Mouse (Mus musculus): ENCODE data around the gene Pip5k1b. TPM values are rescaled to one million over a fixed set of nuclear protein-coding genes. Genes with fewer than 3 reads are reported as not detected.

Pip5k1b gene
- polyA plus RNA-seq, 1 experiment from 2014 or later, result 22.1 TPM

GRCm38 (mm10) chr19:24491824-24492223 lies 63.8 kb downstream of the Pip5k1b start:
- Histone ChIP-seq H3K9me3 (ENCODE audit: control insufficient read depth, low read length) (no peaks in the 10 kb centered on the region), H3K9ac (ENCODE audit: low read depth, low read length) (no peak overlapping the region), H3K27ac (ENCODE audit: low read length) (no peak overlapping the region), H3K27me3 (replicated peaks; ENCODE audit: control insufficient read depth, insufficient read depth, low read length) (no peaks in the 10 kb centered on the region), H3K4me1 (ENCODE audit: control insufficient read depth, insufficient read depth, low read length) (no peaks in the 10 kb centered on the region), H3K4me2 (ENCODE audit: low read depth, low read length) (no peak overlapping the region), H3K4me3 (ENCODE audit: low read length) (no peak overlapping the region), H3K36me3 (ENCODE audit: control insufficient read depth, insufficient read depth, low read length) (no peaks in the 10 kb centered on the region)
- no peak for ATAC-seq
- WGBS, result 63% methylated on average over 3 of the region's 3 CpGs

GRCm38 (mm10) chr19:24490275-24490674 lies 65.4 kb downstream of the Pip5k1b start:
- no peak for ATAC-seq
- no peaks in the 10 kb centered on the region for H3K36me3 ChIP-seq (ENCODE audit: control insufficient read depth, insufficient read depth, low read length)
- no peak overlapping the region for H3K4me2 ChIP-seq (ENCODE audit: low read depth, low read length)
- H3K9me3 ChIP-seq (ENCODE audit: control insufficient read depth, low read length), result no peaks in the 10 kb centered on the region
- no peaks in the 10 kb centered on the region for H3K27me3 ChIP-seq (replicated peaks; ENCODE audit: control insufficient read depth, insufficient read depth, low read length)
- H3K27ac ChIP-seq (ENCODE audit: low read length), result no peak overlapping the region
- no peak overlapping the region for H3K9ac ChIP-seq (ENCODE audit: low read depth, low read length)
- H3K4me1 ChIP-seq (ENCODE audit: control insufficient read depth, insufficient read depth, low read length), result no peaks in the 10 kb centered on the region
- 75% methylated on average over 5 of the region's 5 CpGs for WGBS
- H3K4me3 ChIP-seq (ENCODE audit: low read length), result no peak overlapping the region

DNA sequence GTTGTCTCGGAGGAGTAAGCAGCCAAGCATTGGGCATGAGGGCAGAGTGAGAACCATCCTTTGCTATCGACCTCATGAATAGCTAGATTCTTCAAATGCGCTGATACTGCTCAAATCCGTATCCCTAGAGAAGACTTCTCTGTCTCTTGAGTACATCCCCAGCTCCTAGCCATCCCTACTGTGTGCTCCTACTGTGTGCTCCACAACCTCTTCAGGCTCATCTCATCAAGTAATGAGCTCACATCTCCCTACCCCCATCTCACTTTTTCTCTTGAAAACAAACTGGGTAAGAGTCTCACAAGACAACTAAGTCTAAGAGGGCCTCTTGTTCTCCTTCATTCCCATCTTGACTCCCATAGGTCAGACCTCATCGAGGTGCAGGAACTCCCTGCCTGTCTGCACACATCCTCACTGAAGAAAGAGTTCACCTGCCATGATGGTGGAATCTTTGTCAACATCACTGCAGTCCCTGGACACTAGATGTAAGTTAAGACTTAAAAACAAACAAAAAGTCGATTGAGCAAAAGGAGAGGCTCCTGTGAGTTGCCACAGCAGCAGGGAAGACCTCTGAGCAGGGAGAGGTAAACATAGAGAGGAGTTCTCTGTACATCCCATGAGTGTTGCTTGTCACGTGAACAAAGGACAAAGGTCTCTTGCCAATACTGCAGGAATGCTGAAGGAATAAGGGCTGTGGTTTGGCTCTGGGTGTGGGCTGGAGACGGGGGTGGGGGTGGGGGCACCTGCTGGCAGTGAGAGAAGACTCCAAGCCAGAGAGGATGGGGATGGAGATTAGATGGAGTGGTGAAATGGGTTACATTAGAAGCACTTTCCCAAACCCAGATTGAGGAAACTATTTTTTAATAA lies 69.0 kb downstream of the Pip5k1b start:
- Histone ChIP-seq H3K9me3 (ENCODE audit: control insufficient read depth, low read length) (no peaks in the 10 kb centered on the region), H3K4me3 (ENCODE audit: low read length) (no peak overlapping the region), H3K36me3 (ENCODE audit: control insufficient read depth, insufficient read depth, low read length) (no peaks in the 10 kb centered on the region), H3K4me1 (ENCODE audit: control insufficient read depth, insufficient read depth, low read length) (no peaks in the 10 kb centered on the region), H3K27ac (ENCODE audit: low read length) (no peak overlapping the region), H3K9ac (ENCODE audit: low read depth, low read length) (no peak overlapping the region), H3K4me2 (ENCODE audit: low read depth, low read length) (no peak overlapping the region), H3K27me3 (replicated peaks; ENCODE audit: control insufficient read depth, insufficient read depth, low read length) (no peaks in the 10 kb centered on the region)
- ATAC-seq, result peak; percentile 91
- WGBS, result 63% methylated on average over 8 of the region's 8 CpGs

DNA sequence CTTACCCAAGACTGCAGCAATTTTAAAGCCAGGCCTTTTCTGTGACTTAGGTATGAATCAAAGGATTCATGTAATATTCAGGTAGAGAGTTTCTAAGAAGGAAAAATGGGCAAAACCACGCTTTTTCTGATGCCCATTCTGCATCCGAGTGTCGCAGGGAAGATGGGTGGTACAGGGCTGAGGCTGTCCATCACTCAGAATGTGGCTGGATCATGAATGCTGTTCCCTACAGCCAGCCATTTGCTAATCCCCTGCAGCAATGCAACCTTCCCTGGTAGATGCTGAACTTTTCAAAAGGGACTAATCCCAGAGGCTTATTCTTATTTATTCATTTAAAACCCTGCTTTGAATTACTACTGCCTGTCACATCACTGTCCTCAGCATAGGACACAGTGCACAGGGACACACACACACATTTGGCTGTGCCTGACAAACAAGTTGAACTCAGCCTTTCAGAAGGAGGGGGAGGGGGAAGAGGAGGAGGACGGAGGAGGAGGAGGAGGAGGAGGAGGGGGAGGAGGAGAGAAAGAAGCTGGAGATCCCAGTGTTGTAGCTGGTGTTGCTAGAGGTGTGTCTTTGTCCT lies 71.0 kb downstream of the Pip5k1b start:
- H3K36me3 ChIP-seq (ENCODE audit: control insufficient read depth, insufficient read depth, low read length), result no peaks in the 10 kb centered on the region
- H3K9ac ChIP-seq (ENCODE audit: low read depth, low read length), result no peak overlapping the region
- H3K27ac ChIP-seq (ENCODE audit: low read length), result no peak overlapping the region
- H3K4me1 ChIP-seq (ENCODE audit: control insufficient read depth, insufficient read depth, low read length), result no peaks in the 10 kb centered on the region
- H3K4me3 ChIP-seq (ENCODE audit: low read length), result no peak overlapping the region
- H3K9me3 ChIP-seq (ENCODE audit: control insufficient read depth, low read length), result no peaks in the 10 kb centered on the region
- ATAC-seq, result no peak
- no peak overlapping the region for H3K4me2 ChIP-seq (ENCODE audit: low read depth, low read length)
- no peaks in the 10 kb centered on the region for H3K27me3 ChIP-seq (replicated peaks; ENCODE audit: control insufficient read depth, insufficient read depth, low read length)
- 71% methylated on average over 4 of the region's 4 CpGs for WGBS

GRCm38 (mm10) chr19:24480916-24481315 lies 74.8 kb downstream of the Pip5k1b start:
- no peak for ATAC-seq
- Histone ChIP-seq H3K4me1 (ENCODE audit: control insufficient read depth, insufficient read depth, low read length) (no peaks in the 10 kb centered on the region), H3K9me3 (ENCODE audit: control insufficient read depth, low read length) (no peaks in the 10 kb centered on the region), H3K27me3 (replicated peaks; ENCODE audit: control insufficient read depth, insufficient read depth, low read length) (no peaks in the 10 kb centered on the region), H3K27ac (ENCODE audit: low read length) (no peak overlapping the region), H3K9ac (ENCODE audit: low read depth, low read length) (no peak overlapping the region), H3K4me2 (ENCODE audit: low read depth, low read length) (no peak overlapping the region), H3K36me3 (ENCODE audit: control insufficient read depth, insufficient read depth, low read length) (no peaks in the 10 kb centered on the region), H3K4me3 (ENCODE audit: low read length) (no peak overlapping the region)
- 49% methylated on average over 2 of the region's 2 CpGs for WGBS

GRCm38 (mm10) chr19:24476929-24477882 lies 78.5 kb downstream of the Pip5k1b start, which contains the start of gene Fam122a:
TSS of gene Fam122a (minus strand) at chr19:24477356.
- H3K27me3 ChIP-seq (replicated peaks; ENCODE audit: control insufficient read depth, insufficient read depth, low read length), result no peaks in the 10 kb centered on the region
- H3K4me3 ChIP-seq (ENCODE audit: low read length), result peak within 1 kb of the TSS; percentile 79
- peak; percentile 97 for ATAC-seq
- H3K4me1 ChIP-seq (ENCODE audit: control insufficient read depth, insufficient read depth, low read length), result peaks cover 4% of the 10 kb centered on the region; the same call in 1 of the 2 replicates
- under 1% methylated on average over 87 of the region's 92 CpGs for WGBS
- H3K36me3 ChIP-seq (ENCODE audit: control insufficient read depth, insufficient read depth, low read length), result no peaks in the 10 kb centered on the region
- no peaks in the 10 kb centered on the region for H3K9me3 ChIP-seq (ENCODE audit: control insufficient read depth, low read length)
- H3K27ac ChIP-seq (ENCODE audit: low read length), result peak within 1 kb of the TSS; percentile 92
- peak within 1 kb of the TSS; percentile 94 for H3K9ac ChIP-seq (ENCODE audit: low read depth, low read length)
- H3K4me2 ChIP-seq (ENCODE audit: low read depth, low read length), result peak within 1 kb of the TSS; percentile 78

DNA sequence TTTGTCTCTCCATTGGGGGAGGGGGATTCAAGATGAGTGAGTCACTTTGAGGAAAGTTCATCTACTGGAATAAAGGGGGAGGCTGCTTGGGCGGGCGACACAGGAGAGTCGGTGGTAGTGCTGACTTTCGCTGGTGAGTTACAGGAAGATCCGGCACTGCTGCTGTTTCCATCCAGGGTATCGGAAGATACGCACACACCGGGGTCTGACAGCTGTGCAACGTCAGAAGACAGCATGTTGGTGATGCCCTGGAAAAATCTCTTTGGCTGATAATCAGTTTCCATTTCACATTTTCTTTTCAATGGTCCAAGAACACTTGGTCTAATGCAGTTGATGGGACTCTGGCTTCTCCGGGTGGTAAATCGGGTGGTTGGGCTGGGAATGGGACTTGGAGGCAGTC lies 79.2 kb downstream of the Pip5k1b start:
- Histone ChIP-seq H3K4me3 (ENCODE audit: low read length) (peak overlapping the region; percentile 79), H3K4me1 (ENCODE audit: control insufficient read depth, insufficient read depth, low read length) (peaks cover 4% of the 10 kb centered on the region; the same call in 1 of the 2 replicates), H3K36me3 (ENCODE audit: control insufficient read depth, insufficient read depth, low read length) (no peaks in the 10 kb centered on the region), H3K27ac (ENCODE audit: low read length) (peak overlapping the region; percentile 92), H3K9ac (ENCODE audit: low read depth, low read length) (peak overlapping the region; percentile 94), H3K27me3 (replicated peaks; ENCODE audit: control insufficient read depth, insufficient read depth, low read length) (no peaks in the 10 kb centered on the region), H3K4me2 (ENCODE audit: low read depth, low read length) (peak overlapping the region; percentile 78), H3K9me3 (ENCODE audit: control insufficient read depth, low read length) (no peaks in the 10 kb centered on the region)
- no peak for ATAC-seq
- WGBS, result under 1% methylated on average over 11 of the region's 11 CpGs

DNA sequence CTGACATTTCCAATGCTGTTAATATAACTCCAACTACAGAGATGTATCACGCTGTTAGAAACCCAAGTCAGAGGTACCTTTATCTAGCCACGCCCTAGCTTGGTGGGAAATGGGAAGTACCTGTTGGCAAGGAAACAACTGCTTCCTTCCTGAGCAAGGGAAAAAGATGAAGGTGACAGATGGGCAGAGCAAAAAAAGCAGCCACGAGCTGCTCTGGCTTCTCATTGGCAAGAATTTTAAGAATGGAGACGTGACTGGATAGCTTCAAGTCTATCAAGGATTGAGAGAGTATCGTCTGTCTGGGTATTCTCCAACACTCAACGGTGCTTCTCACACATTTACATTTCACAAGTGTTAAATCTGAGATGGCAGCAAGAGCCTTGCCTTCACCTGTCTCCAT lies 80.4 kb downstream of the Pip5k1b start:
- Histone ChIP-seq H3K27me3 (replicated peaks; ENCODE audit: control insufficient read depth, insufficient read depth, low read length) (no peaks in the 10 kb centered on the region), H3K9me3 (ENCODE audit: control insufficient read depth, low read length) (no peaks in the 10 kb centered on the region), H3K4me1 (ENCODE audit: control insufficient read depth, insufficient read depth, low read length) (peaks cover 4% of the 10 kb centered on the region; the same call in 1 of the 2 replicates), H3K4me3 (ENCODE audit: low read length) (no peak overlapping the region), H3K9ac (ENCODE audit: low read depth, low read length) (no peak overlapping the region), H3K4me2 (ENCODE audit: low read depth, low read length) (no peak overlapping the region), H3K36me3 (ENCODE audit: control insufficient read depth, insufficient read depth, low read length) (no peaks in the 10 kb centered on the region), H3K27ac (ENCODE audit: low read length) (no peak overlapping the region)
- no peak for ATAC-seq
- 74% methylated on average over 6 of the region's 6 CpGs for WGBS

GRCm38 (mm10) chr19:24472512-24472911 lies 83.2 kb downstream of the Pip5k1b start:
- Histone ChIP-seq H3K9ac (ENCODE audit: low read depth, low read length) (no peak overlapping the region), H3K27me3 (replicated peaks; ENCODE audit: control insufficient read depth, insufficient read depth, low read length) (no peaks in the 10 kb centered on the region), H3K4me3 (ENCODE audit: low read length) (no peak overlapping the region), H3K4me1 (ENCODE audit: control insufficient read depth, insufficient read depth, low read length) (peaks cover 4% of the 10 kb centered on the region; the same call in 1 of the 2 replicates), H3K4me2 (ENCODE audit: low read depth, low read length) (no peak overlapping the region), H3K36me3 (ENCODE audit: control insufficient read depth, insufficient read depth, low read length) (no peaks in the 10 kb centered on the region), H3K9me3 (ENCODE audit: control insufficient read depth, low read length) (no peaks in the 10 kb centered on the region), H3K27ac (ENCODE audit: low read length) (no peak overlapping the region)
- no peak for ATAC-seq
- WGBS, result 86% methylated on average over 5 of the region's 5 CpGs
